8 mouse cellular contexts compared by ENCODE assay signal in the genomic region with DNA sequence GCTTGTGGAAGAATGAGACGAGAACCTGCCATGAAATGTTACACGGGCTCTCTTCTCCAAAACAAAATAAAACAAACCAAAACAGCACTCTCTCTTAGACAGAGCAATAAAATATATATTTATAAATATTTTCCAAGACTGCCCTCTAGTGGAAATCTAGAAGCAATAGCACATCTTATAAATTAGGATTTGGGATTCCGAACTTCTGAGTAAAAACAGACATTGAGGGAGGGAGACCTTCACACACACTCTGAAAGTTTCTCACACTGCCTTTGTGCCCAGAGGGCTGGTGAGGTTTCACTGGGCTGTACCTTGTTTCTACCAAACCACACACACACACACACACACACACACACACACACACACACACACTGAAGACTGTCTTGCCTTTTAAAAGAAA.
DNase-seq lines count a peak whose midpoint lies in the region; ATAC-seq and TF ChIP-seq lines count a peak whose summit lies in the region.

No protein-coding gene starts in this region.

- H3K36me3 ChIP-seq in liver, adult 2 months (ENCODE audit: control insufficient read depth, insufficient read depth, low read length), result no peaks in the 10 kb centered on the region
- H3K36me3 ChIP-seq in embryonic facial prominence, embryonic 13.5 days, result no peaks in the 10 kb centered on the region
- H3K36me3 ChIP-seq in hindbrain, embryonic 15.5 days, result no peaks in the 10 kb centered on the region
- H3K36me3 ChIP-seq in neural tube, embryonic 12.5 days, result no peaks in the 10 kb centered on the region

- no peak for TF ChIP-seq POLR2A in liver, adult 2 months (IDR thresholded peaks at IDR 0.05; ENCODE audit: extremely low read depth, insufficient read depth, low read length)

- peak; percentile 57 for ATAC-seq in embryonic facial prominence, embryonic 13.5 days (ENCODE audit: insufficient number of reproducible peaks, insufficient read depth, low FRiP score, low TSS enrichment, low read depth)
- ATAC-seq in hindbrain, embryonic 15.5 days (ENCODE audit: low FRiP score, low read depth), result peak; percentile 62
- peak; percentile 58 for ATAC-seq in neural tube, embryonic 12.5 days (ENCODE audit: low FRiP score, low read depth)
- no peak for ATAC-seq in CD4-positive, CD25-positive, alpha-beta regulatory T cell, adult 4 months

- H3K27ac ChIP-seq in liver, adult 2 months (replicated peaks; ENCODE audit: insufficient read depth, low read depth, low read length), result peak overlapping the region; percentile 74
- peak overlapping the region; percentile 94 for H3K27ac ChIP-seq in embryonic facial prominence, embryonic 13.5 days
- peak overlapping the region; percentile 31 for H3K27ac ChIP-seq in hindbrain, embryonic 15.5 days (replicated peaks)
- H3K27ac ChIP-seq in neural tube, embryonic 12.5 days, result no peak overlapping the region

- H3K79me2 ChIP-seq in liver, adult 2 months (ENCODE audit: control insufficient read depth, insufficient read depth, low read length), result no peaks in the 10 kb centered on the region

- peak overlapping the region; percentile 10; the same call in 1 of the 2 replicates for H3K4me2 ChIP-seq in embryonic facial prominence, embryonic 13.5 days
- no peak overlapping the region for H3K4me2 ChIP-seq in hindbrain, embryonic 15.5 days
- no peak overlapping the region for H3K4me2 ChIP-seq in neural tube, embryonic 12.5 days (replicated peaks)

- 50% methylated on average over 3 of the region's 3 CpGs for WGBS in liver, adult 2 months
- 10% methylated on average over 3 of the region's 3 CpGs for WGBS in embryonic facial prominence, embryonic 13.5 days
- WGBS in hindbrain, embryonic 15.5 days, result 24% methylated on average over 3 of the region's 3 CpGs
- WGBS in neural tube, embryonic 12.5 days, result 36% methylated on average over 3 of the region's 3 CpGs

- H3K9me3 ChIP-seq in embryonic facial prominence, embryonic 13.5 days, result no peaks in the 10 kb centered on the region
- no peaks in the 10 kb centered on the region for H3K9me3 ChIP-seq in hindbrain, embryonic 15.5 days
- H3K9me3 ChIP-seq in neural tube, embryonic 12.5 days, result no peaks in the 10 kb centered on the region

- H3K4me1 ChIP-seq in liver, adult 2 months (ENCODE audit: control insufficient read depth, insufficient read depth, low read length), result peaks cover 4% of the 10 kb centered on the region; the same call in 1 of the 2 replicates
- peaks cover 47% of the 10 kb centered on the region for H3K4me1 ChIP-seq in embryonic facial prominence, embryonic 13.5 days
- 0 out of 2 replicates have a peak, but pooled peaks cover 5% of the 10 kb centered on the region for H3K4me1 ChIP-seq in hindbrain, embryonic 15.5 days (replicated peaks)
- H3K4me1 ChIP-seq in neural tube, embryonic 12.5 days, result peaks cover 8% of the 10 kb centered on the region; the same call in 1 of the 2 replicates

- no peak for DNase-seq in liver, adult 2 months (ENCODE audit: extremely low read depth, low read depth, low spot score)
- no peak for DNase-seq in liver
- no peak for DNase-seq in ovary, postnatal 14 days (ENCODE audit: low spot score)
- no peak for DNase-seq in ovary, adult 18-20 months (ENCODE audit: low spot score)

- no peaks in the 10 kb centered on the region for H3K27me3 ChIP-seq in liver, adult 2 months (ENCODE audit: control insufficient read depth, insufficient read depth, low read length)
- no peaks in the 10 kb centered on the region for H3K27me3 ChIP-seq in embryonic facial prominence, embryonic 13.5 days
- no peaks in the 10 kb centered on the region for H3K27me3 ChIP-seq in hindbrain, embryonic 15.5 days
- H3K27me3 ChIP-seq in neural tube, embryonic 12.5 days (replicated peaks), result no peaks in the 10 kb centered on the region

- no peak overlapping the region; the same call in 1 of the 2 replicates for H3K9ac ChIP-seq in liver, adult 2 months (ENCODE audit: low read depth, low read length)
- H3K9ac ChIP-seq in embryonic facial prominence, embryonic 13.5 days, result no peak overlapping the region
- no peak overlapping the region for H3K9ac ChIP-seq in hindbrain, embryonic 15.5 days
- H3K9ac ChIP-seq in neural tube, embryonic 12.5 days, result no peak overlapping the region

- TF ChIP-seq CTCF in liver, adult 2 months (IDR thresholded peaks at IDR 0.05; ENCODE audit: low read depth, low read length), result 0 out of 2 replicates have a peak, but pooled peaks have one; percentile 4

- no peak overlapping the region for H3K4me3 ChIP-seq in liver, adult 2 months (ENCODE audit: insufficient read depth, low read depth, low read length)
- H3K4me3 ChIP-seq in embryonic facial prominence, embryonic 13.5 days, result no peak overlapping the region
- no peak overlapping the region for H3K4me3 ChIP-seq in hindbrain, embryonic 15.5 days
- no peak overlapping the region for H3K4me3 ChIP-seq in neural tube, embryonic 12.5 days
